Mouse (Mus musculus) myocyte (in vitro differentiated cells): ENCODE results near the gene Dennd1a.

Source experiments
- MAX ChIP-seq: IDR thresholded peaks from one replicate; pipeline ENCODE4 v1.6.1; 2011; ENCODE audit warnings: low read depth, mild to moderate bottlenecking, control low read depth
- POLR2A ChIP-seq: IDR thresholded peaks from one replicate; pipeline ENCODE4 v1.6.1; 2011; ENCODE audit warnings: low read depth, mild to moderate bottlenecking, control low read depth, moderate library complexity; ENCODE audit not compliant: insufficient read length
- REST ChIP-seq: IDR thresholded peaks from one replicate; pipeline ENCODE4 v1.6.1; 2011; ENCODE audit warnings: mild to moderate bottlenecking, control low read depth, moderate library complexity; ENCODE audit not compliant: insufficient read depth, insufficient read length
- TCF12 ChIP-seq: IDR thresholded peaks from one replicate; pipeline ENCODE4 v1.6.1; 2011; ENCODE audit warnings: mild to moderate bottlenecking, control low read depth; ENCODE audit not compliant: poor library complexity, insufficient read depth, severe bottlenecking
- USF1 ChIP-seq: IDR thresholded peaks from one replicate; pipeline ENCODE4 v1.6.1; 2011; ENCODE audit warnings: low read depth, mild to moderate bottlenecking, control low read depth, moderate library complexity

DNA sequence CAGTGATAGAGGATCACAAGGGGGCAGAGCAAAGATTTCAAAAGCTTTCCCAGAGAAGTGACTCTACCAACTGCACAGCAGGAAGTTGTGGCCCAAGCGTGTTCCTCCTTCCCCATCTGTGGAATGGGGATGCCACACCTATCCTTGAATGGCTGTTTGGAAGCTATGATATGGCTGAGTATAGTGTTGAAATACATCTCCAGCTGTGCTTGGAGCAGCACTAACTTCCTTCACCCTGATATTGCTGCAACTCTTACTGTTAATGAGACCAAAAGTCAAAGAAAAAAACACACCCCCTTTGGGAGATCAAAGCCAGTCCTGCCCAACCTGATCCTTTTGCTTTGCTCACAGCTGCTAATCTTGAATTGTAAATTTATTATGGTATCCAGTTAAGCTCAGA is 221.3 kb downstream of the Dennd1a start:
- TF ChIP-seq POLR2A, result no peak
- no peak for TF ChIP-seq TCF12
- TF ChIP-seq USF1, result no peak
- TF ChIP-seq REST, result no peak
- no peak for TF ChIP-seq MAX
